Mouse (Mus musculus) ES-E14 (cell line): Measurements from ENCODE around the gene Cars.

Source experiments
- HCFC1 ChIP-seq: IDR thresholded peaks from 2 replicates; pipeline ENCODE4 v1.6.1; 2012; ENCODE audit warnings: low read length, inconsistent platforms, borderline replicate concordance; ENCODE audit not compliant: insufficient read depth
- ZC3H11A ChIP-seq: IDR thresholded peaks from 2 replicates; pipeline ENCODE4 v1.6.1; 2012; ENCODE audit warnings: low read depth, mild to moderate bottlenecking, inconsistent platforms, low read length, borderline replicate concordance

DNA sequence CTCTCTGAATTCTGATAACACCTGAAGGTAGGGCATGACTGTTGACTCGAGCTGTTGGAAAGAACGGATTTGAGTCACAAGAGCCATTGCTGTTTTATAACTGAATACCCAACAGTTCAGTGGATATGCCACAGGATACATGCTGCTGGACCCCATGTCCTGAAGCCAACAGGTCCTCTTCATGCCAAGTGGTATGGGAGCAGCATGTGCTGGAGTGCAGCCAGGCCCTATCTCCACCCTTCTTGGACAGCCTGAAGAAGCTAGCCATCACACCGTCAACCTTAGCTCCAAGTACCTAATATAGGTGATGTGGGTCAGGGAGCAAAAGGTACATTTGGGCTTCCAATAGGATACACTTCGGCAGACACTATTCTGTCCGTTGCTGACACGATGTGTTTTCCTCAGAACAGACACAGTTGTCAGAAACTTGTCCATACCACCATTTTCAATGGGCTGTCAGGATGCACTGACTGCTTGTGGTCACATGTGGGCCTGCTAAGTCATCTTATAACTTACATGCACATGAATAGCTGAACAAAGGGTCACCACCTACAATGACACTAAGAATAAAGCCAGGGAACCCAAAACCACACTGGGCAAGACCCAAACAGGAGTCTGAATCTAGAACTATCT is 34.8 kb downstream of the Cars start:
- TF ChIP-seq ZC3H11A (no peak), HCFC1 (no peak)
